Mouse (Mus musculus) small intestine, adult 2 months (tissue): Measurements from ENCODE around the gene Lcn2.

Experiments
- CTCF ChIP-seq: fragments of 200-500 bp; IDR thresholded peaks from 2 replicates; pipeline ENCODE4 v1.5.1; 2012; ENCODE audit warnings: low read depth, mild to moderate bottlenecking, control low read depth, inconsistent platforms, low read length, moderate library complexity, mixed read lengths; ENCODE audit not compliant: insufficient replicate concordance, insufficient read length; ENCODE audit errors: extremely low read depth
- POLR2A ChIP-seq: fragments of 200-500 bp; IDR thresholded peaks from 2 replicates; pipeline ENCODE4 v1.6.1; 2012; ENCODE audit warnings: low read depth, mild to moderate bottlenecking, control low read depth, inconsistent platforms, low read length, moderate library complexity

- peak; percentile 75 for TF ChIP-seq CTCF
- TF ChIP-seq POLR2A: peak; percentile 50; the same call in 1 of the 2 replicates
These were observed 26.6 kb downstream of the Lcn2 start for GRCm38 (mm10) chr2:32361437-32361836.
